Mouse (Mus musculus): ENCODE results near the gene Taar4. TPM values are rescaled to one million over a fixed set of nuclear protein-coding genes. Genes with fewer than 3 reads are reported as not detected.

Gene Taar4
- polyA plus RNA-seq, 2 experiments from 2014 or later: not detected

- no peak for ATAC-seq
Observed at GRCm38 (mm10) chr10:24008143-24008542, 47.8 kb downstream of the Taar4 start.

Other genes starting within 250 kb of the Taar4 start
- gene Rps12, start 173.2 kb upstream of the Taar4 start, polyA plus RNA-seq (2017; shearing (Covaris generic)): 100 to 1,000 TPM; 121 to 593 TPM
- gene Slc18b1, start 163.5 kb upstream of the Taar4 start, polyA plus RNA-seq (2017; shearing (Covaris generic)): not detected
- gene Vnn3, start 109.0 kb upstream of the Taar4 start, polyA plus RNA-seq (2017; shearing (Covaris generic)): under 1 TPM in 1 of 2 experiments, not detected in 1; 0.17 TPM
- not detected for gene Vnn1, start 65.8 kb upstream of the Taar4 start, polyA plus RNA-seq (2017; shearing (Covaris generic))
- gene Taar1, start 40.1 kb upstream of the Taar4 start, polyA plus RNA-seq (2017; shearing (Covaris generic)): not detected
- gene Taar2, start 21.9 kb upstream of the Taar4 start, polyA plus RNA-seq (2017; shearing (Covaris generic)): not detected
- gene Taar3, start 10.9 kb upstream of the Taar4 start, polyA plus RNA-seq (2017; shearing (Covaris generic)): not detected
- gene Taar5, start 10.2 kb downstream of the Taar4 start, polyA plus RNA-seq (2017; shearing (Covaris generic)): not detected
- not detected for gene Taar6, start 25.2 kb downstream of the Taar4 start, polyA plus RNA-seq (2017; shearing (Covaris generic))
- not detected for gene Taar7a, start 33.0 kb downstream of the Taar4 start, polyA plus RNA-seq (2017; shearing (Covaris generic))
- not detected for gene Taar7b, start 39.4 kb downstream of the Taar4 start, polyA plus RNA-seq (2017; shearing (Covaris generic))
- gene Taar7d, start 66.7 kb downstream of the Taar4 start, polyA plus RNA-seq (2017; shearing (Covaris generic)): not detected
- under 1 TPM in 1 of 2 experiments, not detected in 1; 0.30 TPM for gene Taar7e, start 77.1 kb downstream of the Taar4 start, polyA plus RNA-seq (2017; shearing (Covaris generic))
- not detected for gene Taar7f, start 89.0 kb downstream of the Taar4 start, polyA plus RNA-seq (2017; shearing (Covaris generic))
- gene Taar8a, start 116.0 kb downstream of the Taar4 start, polyA plus RNA-seq (2017; shearing (Covaris generic)): not detected
- gene Taar8b, start 131.8 kb downstream of the Taar4 start, polyA plus RNA-seq (2017; shearing (Covaris generic)): not detected
- gene Taar8c, start 141.4 kb downstream of the Taar4 start, polyA plus RNA-seq (2017; shearing (Covaris generic)): not detected
- not detected for gene Taar9, start 149.0 kb downstream of the Taar4 start, polyA plus RNA-seq (2017; shearing (Covaris generic))
- 10 to 100 TPM; 21.2 to 25.6 TPM for gene Stx7, start 188.8 kb downstream of the Taar4 start, polyA plus RNA-seq (2017; shearing (Covaris generic))

All from CD4-positive, CD25-positive, alpha-beta regulatory T cell, adult 4 months (primary cell).